Mouse (Mus musculus): Measurements from ENCODE around the gene Anapc15.
"Not testable (repeated sequence)": the region's sequence is repeated elsewhere in the genome, so short reads cannot be mapped to it uniquely, and the experiment has no call there.

DNA sequence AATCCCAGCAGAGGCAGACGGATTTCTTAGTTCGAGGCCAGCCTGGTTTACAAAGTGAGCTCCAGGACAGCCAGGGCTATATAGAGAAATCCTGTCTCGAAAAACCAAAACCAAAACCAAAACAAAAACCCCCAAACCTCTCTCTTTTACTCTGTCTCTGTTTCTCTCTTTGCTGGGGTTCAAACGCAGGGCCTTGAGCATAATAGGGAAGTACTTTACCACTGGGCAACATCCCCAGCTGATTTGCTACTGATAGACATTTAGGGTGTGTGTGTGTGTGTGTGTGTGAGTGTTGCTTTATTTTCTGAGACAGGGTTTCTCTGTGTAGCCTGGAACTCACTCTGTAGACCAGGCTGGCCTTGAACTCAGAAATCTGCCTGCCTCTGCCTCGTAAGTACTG is 85.5 kb downstream of the Anapc15 start:
- TF ChIP-seq CTCF (IDR thresholded peaks at IDR 0.05; ENCODE audit: low read depth); EP300 (optimal IDR thresholded peaks at IDR 0.05): not testable (repeated sequence)

All from stomach, postnatal 0 days (tissue).